Mouse (Mus musculus) urinary bladder, postnatal 36 days (tissue): Measurements from ENCODE around the gene Pin1.
"Not testable (repeated sequence)": the region's sequence is repeated elsewhere in the genome, so short reads cannot be mapped to it uniquely, and the experiment has no call there.

Experiments used
- DNase-seq, 2 experiments: peaks; one replicate each; pipeline ENCODE4 v3.0.0; 2022; ENCODE audit warnings: low spot score in 2 of 2, mixed read lengths in 1 of 2

Gene Pin1

GRCm38 (mm10) chr9:20657546-20657945 lies 5.7 kb downstream of the Pin1 start:
- no peak for DNase-seq

DNA sequence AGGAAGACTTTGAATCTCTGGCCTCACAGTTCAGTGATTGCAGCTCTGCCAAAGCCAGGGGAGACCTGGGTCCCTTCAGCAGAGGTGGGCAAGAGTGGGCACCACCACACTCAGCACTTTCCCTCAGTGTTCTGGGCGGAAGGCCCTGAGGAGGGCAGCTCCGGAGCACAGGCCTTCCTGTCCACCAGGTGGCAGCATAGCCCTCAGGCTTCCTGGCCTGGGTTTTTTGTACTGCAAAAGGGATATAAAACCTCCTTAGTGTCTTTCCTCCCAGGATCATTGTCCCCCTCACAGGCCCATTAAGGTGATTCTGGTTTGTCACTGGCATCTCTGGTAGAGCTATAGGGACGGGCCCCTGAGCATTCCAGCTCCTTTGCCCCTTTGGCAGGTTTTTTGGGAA lies 10.4 kb downstream of the Pin1 start:
- peak; percentile 55 to 63 for DNase-seq

DNA sequence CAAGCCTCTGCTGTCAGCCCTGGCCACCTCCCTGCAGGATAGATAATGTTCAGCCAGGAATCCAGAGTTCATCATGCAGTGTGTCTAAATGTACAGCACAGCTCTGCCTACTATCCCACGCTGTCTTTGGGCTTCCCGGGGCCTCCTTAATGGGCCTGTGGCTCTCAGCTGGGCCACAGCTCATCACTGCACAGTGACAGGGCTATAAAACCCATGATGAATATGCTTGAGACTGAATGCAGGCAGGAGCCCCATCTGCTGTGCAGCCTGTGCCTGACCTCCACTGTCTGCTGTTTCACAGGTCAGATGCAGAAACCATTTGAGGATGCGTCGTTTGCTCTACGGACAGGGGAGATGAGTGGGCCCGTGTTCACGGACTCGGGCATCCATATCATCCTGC lies 11.0 kb downstream of the Pin1 start:
- DNase-seq: no peak

DNA sequence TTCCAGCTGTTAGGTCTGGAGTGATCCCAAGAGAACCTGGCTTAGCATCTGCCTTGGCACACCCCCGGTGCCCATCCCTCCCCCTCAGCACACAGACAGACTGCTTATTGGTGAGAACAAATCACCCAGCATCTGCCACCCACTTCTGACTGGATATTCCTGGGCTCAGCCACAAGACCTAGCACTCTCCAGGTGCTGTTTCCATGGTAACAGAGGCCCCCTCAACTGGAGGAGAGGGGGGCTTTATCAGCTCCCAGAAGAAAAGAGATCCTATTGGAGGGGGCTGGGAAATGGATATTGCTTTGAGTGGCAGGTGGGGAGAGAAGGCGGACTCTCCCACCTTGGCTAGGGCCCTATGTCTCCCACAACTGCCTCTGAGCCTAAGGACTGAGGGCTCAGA lies 12.1 kb downstream of the Pin1 start:
- DNase-seq: no peak

- DNase-seq: no peak
These were observed 12.5 kb downstream of the Pin1 start for GRCm38 (mm10) chr9:20664366-20664765.

GRCm38 (mm10) chr9:20664982-20665637 lies 13.2 kb downstream of the Pin1 start:
- no peak for DNase-seq

DNA sequence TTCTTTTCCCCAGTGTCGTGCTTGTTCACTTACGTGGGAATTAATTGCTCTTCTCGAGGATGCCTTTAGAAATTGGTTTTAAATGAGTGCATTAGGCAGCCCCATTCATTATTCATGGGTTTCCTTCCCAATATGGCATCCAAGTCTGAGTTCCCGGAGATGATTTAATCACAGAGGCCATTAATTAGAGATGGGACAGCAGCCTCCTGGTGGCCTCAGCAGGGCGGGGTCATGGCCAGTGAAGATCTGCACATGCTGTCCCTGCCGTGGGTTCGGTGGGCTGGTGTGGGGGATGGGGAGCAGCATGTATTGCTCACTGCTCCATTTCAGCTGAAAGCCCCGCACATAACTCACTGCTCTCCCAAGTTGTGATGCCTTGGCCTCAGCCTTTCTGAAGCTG lies 14.0 kb downstream of the Pin1 start:
- DNase-seq: no peak

GRCm38 (mm10) chr9:20666510-20667034 lies 14.7 kb downstream of the Pin1 start:
- DNase-seq: no peak

GRCm38 (mm10) chr9:20668065-20668464 lies 16.2 kb downstream of the Pin1 start:
- DNase-seq: no peak

GRCm38 (mm10) chr9:20672047-20672446 lies 20.2 kb downstream of the Pin1 start:
- DNase-seq: no peak

DNA sequence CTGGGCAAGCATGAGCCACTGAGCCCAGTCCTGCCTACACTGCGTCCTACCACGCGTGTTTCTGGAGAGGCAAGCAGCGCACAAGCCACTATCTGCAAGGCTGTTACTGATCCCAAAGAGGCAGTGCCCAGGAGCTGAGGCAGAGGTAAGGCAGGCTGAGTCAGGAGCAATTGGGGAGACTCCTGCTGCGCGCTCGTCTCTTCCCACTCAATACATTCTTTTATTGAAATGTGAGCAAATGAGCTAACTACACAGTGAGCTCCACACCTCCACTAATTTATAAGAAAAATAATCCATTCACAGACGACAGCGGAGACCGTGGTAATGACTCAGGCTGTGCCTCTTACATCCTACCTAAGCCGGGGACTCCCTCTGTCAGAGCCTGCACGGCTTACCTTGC lies 26.0 kb downstream of the Pin1 start:
- no peak for DNase-seq

GRCm38 (mm10) chr9:20680378-20680958 lies 28.6 kb downstream of the Pin1 start:
- no peak for DNase-seq

DNA sequence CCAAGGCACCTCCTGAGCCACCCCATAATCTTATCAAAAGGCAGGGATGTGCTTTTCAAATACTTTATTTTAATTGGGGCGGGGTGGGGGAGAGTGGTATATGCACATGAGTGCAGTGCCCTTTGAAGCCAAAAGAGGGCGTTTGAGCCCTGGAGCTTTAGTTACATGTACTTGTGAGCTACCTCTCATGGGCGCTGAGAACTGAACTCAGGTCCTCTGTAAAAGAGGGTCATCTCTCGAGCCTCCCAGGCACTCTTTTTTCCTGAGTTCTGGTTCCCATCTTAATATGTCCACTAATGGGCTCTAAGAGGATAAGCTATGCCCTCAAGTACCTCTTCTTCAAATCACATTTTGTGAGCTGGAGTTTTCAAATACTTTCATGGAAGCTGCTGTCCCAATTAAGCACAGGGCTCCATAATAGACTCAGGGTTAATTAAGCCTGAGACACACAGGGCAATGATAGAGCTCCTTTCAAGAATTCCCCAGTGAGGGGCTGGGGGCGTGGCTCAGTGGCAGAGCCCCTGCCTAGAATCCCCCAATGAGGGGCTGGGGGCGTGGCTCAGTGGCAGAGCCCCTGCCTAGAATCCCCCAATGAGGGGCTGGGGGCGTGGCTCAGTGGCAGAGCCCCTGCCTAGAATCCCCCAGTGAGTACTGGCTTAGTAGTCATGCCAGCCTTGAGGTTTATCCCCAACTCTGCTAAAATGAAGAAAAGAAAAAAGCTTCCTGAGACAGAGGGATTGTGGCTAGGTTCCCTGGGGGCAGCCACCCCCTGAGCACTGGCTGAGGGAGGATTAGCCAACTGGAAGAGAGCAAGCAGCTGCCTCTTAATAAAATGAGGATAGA lies 29.9 kb downstream of the Pin1 start:
- no peak for DNase-seq

GRCm38 (mm10) chr9:20682389-20682722 lies 30.5 kb downstream of the Pin1 start:
- DNase-seq: no peak

DNA sequence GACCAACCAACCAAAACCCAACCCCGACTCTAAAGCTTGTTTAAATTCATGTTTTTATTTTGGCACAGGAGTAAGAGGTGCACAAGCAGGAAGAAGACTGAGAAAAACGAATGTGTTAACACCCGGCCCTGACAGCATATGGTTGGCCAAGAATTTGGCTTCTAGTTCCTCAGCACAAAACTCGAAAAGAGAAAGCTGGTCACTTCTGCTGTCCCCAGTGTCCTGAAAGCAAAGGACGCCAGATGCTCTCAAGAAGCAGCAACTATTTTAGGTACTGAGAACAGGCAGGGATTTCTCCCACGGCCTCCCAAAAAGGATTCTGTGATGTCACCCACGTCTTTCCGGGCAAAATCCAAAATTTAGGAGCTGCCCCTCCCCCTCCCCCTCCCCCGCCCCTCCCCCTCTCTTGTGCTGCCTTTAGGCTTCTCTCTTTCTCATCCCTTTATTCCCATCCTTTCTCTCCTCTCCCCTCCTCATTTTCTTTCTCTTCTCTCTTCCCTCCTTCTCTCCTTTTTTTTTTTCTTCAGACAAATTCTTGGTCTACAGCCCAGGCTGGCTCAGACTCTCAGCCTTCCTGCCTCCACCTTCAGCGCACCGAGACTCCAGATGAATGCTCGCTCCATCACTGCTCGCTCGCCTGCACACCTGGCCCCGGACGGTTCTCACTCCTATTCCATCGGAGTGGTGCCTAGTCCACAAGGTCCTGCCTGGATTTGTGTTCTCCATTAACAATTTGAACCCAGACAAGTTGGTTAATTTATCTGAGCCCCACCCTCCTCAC lies 33.4 kb downstream of the Pin1 start:
- DNase-seq: no peak

- DNase-seq: no peak
These were observed 37.5 kb downstream of the Pin1 start for GRCm38 (mm10) chr9:20689403-20689802.

DNA sequence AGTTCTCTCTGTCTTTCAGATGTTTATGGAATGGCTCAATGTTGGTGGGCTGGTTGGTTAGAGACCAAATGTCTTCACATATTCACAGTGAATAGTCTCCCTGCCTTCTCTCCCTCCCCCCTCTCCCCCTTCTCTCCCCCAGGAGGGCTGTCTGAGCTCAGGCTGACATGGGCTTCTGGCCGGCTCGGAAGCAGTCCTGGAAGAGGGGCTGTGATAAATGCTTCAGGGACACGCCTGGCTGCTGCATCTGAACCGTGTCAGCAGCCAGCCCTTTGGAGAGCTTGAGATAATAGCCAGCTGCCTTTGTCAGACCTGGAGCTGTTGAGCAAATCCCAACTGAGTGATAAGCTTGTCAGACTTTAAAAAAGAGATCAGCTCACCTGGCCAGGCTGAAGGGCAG lies 38.0 kb downstream of the Pin1 start:
- DNase-seq: no peak

GRCm38 (mm10) chr9:20690449-20690848 lies 38.6 kb downstream of the Pin1 start:
- DNase-seq: not testable (repeated sequence)

GRCm38 (mm10) chr9:20692863-20693262 lies 41.0 kb downstream of the Pin1 start:
- DNase-seq: no peak

DNA sequence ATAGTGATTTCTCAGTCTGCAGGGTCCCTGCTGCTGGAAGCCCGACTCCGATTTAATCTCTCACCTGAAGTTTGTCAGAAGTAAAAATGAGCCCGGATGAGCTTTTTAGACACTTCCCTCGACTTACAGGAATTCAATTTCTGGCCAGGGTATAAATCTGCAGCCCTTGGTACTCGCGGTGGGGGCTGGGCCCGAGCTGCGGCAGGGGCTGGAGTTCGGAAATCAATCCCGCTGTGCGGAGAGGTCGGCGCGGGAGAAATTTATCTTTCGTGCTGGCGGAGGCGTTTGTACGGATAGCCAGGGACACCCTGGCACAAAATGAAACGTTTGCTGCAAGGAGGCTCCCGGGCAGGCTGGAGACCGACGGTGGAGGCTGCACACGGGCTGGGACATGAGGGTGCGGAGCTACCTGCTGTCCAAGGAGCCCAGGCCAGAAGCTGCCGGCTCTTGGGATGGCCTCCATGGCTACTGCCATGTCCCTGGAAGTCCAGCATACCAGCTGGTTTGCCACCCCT lies 42.9 kb downstream of the Pin1 start:
- DNase-seq: no peak

GRCm38 (mm10) chr9:20696107-20696712 lies 44.3 kb downstream of the Pin1 start:
- DNase-seq: no peak
